Mouse (Mus musculus) thymus, adult 18-20 months (tissue): ENCODE data around the gene B230118H07Rik.

ENCODE experiments used
- DNase-seq, 2 experiments: peaks; one replicate each; pipeline ENCODE4 v3.0.0; 2022; ENCODE audit warnings: mixed read lengths in 2 of 2

The B230118H07Rik gene

GRCm38 (mm10) chr2:101519928-101520327, 129.4 kb downstream of the B230118H07Rik start:
- no peak for DNase-seq
